Mouse (Mus musculus) adrenal gland, postnatal 25 days (tissue): ENCODE data around the gene Sema6b. TPM values are rescaled to one million over a fixed set of nuclear protein-coding genes. Genes with fewer than 3 reads are reported as not detected.
"Not testable (repeated sequence)": the region's sequence is repeated elsewhere in the genome, so short reads cannot be mapped to it uniquely, and the experiment has no call there.

Experiments
- DNase-seq: peaks from one replicate; pipeline ENCODE4 v3.0.0; 2021; ENCODE audit warnings: mixed read lengths
- total RNA-seq: library from RNA; stranded (reverse); gene quantifications from 2 replicates; pipeline ENCODE4 v1.2.3, GENCODE M21; 2021

Gene Sema6b
- total RNA-seq, 1 experiment from 2014 or later, result 10.4 TPM

DNA sequence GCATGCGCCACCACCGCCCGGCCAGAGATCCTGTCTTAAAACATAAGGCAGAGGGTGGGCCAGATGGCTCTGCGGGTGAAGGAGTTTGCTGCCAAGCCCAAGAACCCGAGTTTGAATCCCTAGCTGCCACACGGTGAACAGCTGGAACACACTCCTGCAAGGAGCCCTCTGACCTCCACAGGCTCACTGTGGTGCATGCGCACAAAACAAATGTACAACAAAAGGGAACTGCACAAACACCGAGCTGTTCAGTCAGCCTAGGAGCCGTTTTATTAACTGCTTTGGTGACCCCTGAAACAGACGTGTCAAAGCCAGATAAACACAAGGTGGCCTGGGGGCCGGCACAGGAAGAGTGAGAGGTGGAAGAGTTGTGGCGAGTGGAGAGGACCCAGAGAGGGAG, 20.7 kb downstream of the Sema6b start:
- no peak for DNase-seq

DNA sequence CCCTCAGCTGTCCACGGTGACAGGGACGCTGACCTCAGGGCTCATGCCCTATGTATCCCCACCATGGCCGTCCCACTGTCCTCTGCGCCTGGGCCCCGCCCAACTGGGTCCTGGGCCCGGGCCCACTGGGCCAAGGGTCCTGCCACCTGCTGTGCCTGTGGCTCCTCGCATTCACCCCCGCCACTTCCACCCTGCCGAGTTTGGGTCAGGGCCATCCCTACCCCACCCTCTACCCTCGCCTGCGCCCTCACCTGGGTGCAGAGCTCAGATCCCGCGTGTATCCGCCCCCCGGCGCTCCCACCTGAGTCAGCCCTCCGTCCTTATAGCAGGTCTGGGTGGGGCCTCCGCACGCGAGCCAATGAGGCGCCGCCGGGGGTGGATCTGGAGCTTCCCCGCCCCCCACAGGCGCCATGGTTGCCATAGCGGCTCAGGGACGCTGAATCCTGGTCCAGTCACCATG, 22.9 kb downstream of the Sema6b start, which contains the start of gene Plin5:
Plin5 (minus strand) TSS at position 346 of the 460 bp plus-strand sequence.
- DNase-seq, result peak; percentile 90

DNA sequence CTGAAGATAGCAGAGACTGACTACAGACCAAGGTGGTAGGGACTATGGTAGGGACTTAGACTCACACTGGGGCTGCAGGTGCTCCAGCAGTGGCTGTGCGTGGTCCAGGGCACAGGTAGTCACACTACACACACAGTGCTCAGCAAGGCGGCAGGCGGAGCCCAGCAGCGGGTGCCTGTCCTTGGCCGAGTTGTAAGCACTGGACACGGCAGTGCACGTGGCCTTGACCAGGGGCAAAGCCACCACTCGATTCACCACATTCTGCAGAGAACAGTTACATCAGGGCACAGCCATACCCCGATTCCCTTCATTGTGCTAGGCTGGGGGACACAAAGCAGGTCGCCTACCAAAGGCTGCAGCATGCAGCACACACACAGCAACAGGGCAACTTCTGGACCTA, 23.9 kb downstream of the Sema6b start:
- DNase-seq, result peak; percentile 71

DNA sequence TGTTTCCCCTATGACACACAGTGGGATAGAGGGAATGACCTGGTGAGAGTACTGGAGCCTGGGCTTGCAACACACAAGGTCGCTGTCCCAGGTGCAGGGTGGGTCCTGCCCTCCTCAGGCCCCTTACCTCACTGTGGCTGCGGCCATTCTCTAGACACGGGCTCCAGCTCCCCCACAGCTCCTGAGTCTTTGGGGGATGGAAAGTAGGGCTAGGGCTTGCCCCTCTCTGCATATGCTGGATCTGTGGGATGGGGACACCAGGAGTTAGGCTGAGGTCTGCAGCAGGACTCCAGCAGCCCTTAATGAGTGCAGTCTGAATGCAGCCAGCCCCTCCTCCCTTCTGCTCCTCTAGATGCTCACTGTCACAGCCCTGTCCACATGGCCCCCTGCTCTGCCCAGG, 27.4 kb downstream of the Sema6b start:
- DNase-seq, result no peak

DNA sequence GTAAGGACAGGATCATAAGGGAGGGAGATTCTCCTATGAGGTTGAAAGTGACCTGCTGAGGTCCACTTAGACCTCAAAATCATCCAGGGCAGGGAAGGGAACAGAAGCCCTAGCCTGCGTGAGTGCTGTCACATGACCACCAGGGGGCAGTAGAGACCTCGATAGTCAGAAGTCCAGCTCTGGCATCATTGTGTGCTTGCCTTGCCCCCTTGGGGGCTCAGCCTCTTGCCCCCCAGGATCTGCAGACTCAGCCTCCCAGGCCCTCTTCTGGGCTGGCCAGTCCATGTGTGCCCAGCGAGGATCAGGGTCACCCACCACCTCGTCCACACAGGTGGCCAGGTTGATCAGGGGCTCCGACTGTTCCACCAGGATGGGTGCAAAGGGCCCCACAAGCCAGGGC, 28.3 kb downstream of the Sema6b start:
- no peak for DNase-seq

DNA sequence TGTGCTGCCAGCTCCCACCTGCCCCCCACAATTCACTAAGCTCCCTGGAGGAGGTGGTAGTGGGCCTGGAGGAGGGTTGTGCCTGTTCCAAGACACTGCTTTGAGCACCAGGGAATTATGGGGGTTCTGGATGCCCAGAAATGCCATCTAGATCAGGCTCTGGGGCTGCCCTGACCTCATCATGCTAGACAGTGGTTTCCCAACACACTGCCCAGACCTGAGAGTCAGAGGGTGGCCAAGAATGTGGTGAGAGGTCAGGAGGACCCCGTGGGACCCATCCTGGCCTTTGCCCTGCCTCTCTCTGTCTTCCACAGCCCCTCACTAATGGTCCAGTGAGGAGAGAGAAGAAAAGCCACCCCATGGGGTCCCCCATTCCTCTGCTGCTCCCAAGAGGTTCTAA, 29.1 kb downstream of the Sema6b start:
- DNase-seq, result no peak

DNA sequence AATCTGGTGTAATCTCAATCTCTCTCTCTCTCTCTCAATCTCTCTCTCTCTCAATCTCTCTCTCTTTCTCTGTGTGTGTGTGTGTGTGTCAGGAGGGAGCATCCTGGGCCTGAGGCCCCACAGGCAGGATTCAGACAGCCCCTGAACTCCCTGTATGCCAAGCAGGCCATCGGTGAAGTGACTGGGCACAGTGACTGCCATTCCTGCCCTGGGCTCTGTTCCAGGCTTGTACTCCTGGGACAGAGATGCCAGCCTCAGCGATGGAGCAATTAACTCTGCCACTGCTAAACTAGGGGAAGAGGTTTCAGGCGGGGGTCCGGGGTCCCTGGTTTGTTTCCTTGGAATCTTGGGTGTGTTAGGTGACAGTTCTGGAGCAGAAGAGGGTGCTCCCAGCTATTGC, 29.6 kb downstream of the Sema6b start:
- peak; percentile 56 for DNase-seq

DNA sequence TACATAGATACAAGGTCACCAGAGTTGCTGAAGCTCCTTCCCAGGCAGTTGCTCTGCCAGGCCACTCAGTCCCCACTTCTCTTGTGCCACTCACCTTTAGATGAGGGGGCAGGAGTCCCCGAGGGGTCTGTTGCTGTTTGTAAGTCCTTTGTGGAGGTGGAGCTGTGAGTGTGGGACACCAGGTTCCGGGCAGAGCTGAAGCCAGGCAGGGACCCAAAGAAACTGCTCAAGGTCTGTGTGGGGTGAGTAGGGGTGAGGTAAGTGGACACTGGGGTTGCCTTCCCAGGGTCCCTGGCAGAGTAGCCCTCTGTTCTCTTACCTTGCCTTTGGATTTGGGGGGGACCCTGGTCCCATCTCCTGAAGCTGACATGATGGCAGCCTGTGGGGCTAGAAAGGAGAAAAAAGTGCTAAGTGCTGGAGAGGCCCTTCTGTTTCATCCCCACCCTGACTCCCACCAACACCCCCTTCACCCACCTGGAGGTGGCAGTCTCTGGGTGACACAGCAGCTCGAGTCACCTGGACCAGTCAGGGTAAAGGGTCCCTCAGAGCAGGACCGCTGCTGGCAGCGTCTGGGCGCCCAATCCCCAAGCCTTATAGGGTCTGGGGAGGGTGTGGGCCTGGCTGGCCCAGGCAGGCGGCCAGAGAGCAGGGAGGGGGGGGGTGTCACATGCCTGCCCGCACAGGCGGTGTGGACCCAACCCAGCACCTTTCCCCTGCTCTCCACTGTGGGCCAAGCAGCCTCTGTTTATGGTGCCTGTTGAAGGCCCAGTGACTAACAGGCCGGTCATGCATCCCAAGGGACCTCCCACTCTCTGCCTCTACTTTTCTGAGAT, 30.7 kb downstream of the Sema6b start, which contains the start of gene Plin4:
Plin4 (minus strand) TSS at position 585 of the 833 bp plus-strand sequence.
- DNase-seq, result peak; percentile 56

DNA sequence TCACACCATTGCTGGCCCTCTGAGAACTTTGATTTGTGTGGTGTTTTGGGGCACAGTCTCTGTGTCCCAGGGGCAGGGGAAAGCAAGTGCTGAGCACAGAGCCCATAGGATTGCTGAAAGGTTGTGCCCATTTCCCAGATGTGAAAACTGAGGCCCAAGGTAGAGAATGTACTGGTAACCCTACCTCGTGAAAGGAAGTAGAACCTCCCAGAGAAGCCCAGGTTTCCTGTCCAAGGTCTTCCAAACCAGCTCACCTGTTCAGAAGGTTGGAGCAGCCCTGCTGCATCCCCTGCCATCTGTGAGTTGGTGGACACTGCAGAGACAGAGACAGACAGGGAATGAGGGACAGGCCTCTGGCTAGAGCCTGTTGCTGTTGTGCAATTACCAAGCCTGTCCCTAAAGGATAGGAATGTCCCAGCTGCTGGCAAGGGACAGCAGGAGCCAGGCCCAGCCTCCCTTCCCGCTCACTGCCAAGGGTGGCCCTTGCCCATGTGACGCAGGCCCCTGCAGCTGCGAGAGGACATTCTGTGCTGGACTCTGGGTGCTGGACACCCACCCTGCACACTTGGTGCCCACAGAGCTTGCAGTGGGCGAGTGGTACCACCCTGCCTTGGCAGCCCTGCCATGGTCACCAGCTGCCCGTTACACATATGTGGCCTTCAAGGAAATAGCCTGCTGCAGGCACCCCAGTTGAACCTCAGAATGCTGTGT, 31.7 kb downstream of the Sema6b start:
- peak; percentile 65 for DNase-seq

DNA sequence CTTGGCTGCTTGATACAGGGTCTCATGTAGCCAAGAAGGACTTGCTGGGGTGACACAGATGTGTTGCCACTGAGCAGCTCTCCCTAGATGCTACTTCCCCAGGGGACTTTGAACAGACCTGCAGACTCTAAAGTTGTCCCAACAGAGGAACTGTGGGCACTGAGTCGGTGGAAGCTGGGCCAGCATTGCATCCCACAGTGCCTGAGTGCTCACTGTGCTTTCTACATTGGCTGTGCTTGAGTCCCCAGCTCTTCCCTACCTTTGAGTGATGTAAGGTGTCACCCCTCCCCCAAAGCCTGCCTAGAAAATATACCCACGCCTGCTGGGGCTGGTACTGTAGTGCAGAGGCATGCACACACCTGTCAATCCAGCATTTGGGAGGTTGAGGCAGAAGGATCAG, 32.4 kb downstream of the Sema6b start:
- DNase-seq, result no peak

DNA sequence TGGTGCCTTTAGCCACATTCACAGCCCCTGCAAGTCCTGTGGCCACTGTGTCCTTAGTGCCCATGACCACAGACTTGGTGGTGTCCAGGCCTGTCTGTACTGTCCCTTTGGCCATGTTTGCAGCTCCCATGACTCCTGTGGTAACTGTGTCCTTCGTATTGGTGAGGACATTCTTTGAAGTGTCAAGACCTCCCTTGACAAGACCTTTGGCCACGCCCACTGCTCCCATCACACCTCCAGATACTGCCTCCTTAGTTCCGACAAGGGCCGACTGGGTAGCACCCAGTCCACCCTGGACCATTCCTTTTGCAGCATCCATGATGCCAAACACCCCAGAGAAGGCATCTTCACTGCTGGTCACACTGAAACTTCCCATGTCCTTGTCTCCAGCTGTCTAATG, 33.2 kb downstream of the Sema6b start:
- no peak for DNase-seq

DNA sequence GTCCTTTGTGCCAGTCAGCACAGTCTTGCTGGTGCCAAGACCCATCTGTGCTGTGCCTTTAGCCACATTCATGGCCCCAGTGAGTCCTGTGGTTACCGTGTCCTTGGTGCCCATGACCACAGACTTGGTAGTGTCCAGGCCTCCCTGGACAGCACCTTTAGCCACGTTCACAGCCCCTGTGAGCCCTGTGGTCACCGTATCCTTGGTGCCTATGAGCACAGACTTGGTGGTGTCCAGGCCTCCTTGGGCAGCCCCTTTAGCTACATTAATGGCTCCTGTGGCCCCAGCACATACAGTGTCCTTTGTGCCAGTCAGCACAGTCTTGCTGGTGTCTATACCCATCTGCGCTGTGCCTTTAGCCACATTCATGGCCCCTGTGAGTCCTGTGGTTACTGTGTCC, 33.7 kb downstream of the Sema6b start:
- not testable (repeated sequence) for DNase-seq

DNA sequence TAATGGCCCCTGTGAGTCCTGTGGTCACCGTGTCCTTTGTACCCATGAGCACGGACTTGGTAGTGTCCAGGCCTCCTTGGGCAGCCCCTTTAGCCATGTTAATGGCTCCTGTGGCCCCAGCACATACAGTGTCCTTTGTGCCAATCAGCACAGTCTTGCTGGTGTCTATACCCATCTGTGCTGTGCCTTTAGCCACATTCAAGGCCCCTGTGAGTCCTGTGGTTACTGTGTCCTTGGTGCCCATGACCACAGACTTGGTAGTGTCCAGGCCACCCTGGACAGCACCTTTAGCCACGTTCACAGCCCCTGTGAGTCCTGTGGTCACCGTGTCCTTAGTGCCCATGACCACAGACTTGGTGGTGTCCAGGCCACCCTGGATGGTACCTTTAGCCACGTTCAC, 35.3 kb downstream of the Sema6b start:
- DNase-seq, result not testable (repeated sequence)

DNA sequence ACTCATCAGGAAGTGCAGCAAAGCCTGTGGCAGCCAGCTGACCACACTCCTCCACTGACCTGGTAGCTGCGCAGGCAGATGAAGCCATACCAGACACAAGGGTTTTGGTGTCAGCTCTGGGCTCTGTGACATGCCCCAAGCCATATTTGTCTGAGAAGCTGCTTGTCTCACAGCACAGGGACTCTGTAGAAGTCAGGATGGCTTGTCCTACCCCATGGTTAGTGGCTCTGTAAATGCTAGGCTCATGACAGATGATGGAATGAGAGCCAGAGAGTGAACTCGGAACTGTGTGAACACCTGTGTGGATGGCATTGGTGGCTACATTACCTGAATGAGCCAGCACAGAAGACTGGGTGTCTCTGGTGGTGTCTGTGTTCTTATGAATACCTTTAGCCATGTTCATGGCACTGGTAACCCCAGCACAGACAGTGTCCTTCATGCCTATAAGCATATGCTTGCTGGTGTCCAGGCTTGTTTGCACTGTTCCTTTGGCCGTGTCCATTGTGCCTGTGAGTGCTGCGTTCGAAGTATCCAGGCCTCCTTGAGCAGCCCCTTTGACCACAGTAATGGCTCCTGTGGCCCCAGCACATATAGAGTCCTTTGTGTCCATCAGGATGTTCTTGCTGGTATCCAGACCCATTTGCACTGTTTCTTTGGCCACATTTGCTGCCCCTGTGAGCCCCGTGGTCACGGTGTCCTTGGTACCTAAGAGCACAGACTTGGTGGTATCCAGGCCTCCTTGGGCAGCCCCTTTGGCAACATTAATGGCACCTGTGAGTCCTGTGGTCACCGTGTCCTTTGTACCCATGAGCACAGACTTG, 36.5 kb downstream of the Sema6b start:
- DNase-seq, result no peak

DNA sequence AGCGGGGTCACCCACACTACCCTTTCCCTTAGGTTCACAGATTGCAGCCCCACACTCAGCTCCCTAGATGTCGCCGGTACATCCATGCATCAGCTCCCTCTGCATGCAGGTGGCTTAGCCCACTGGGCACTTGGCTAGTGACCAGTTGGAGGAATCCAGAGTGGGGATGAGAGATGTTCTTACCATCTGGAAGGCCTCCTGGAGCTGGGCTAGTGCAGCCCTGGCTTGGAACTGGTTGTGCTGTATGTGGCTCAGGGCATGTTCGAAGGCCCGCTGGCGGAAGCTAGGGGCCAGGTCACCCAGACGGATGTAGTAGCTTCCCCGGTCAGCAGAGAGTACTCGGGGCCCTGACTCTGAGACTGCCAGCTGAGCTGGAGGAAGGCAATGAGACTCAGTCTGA, 37.2 kb downstream of the Sema6b start:
- no peak for DNase-seq

DNA sequence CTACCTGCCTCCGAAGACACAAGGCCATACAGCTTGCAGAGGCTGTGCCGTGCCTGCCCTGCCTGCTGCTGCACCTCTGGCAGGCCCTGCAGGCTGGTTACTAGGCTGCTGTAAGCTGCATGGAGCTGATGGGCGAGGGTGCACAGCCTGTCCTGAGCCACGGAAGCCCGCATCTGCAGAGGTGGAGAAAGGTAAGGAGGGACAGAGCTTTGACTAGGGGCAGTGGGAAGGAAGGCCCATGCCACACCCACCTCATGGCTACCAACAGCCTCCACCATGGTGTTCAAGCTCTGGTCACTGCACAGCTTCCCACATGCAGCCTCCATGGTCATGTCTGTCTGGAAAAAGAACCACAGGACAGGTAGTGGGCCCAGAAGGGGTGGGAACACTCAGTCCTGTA, 38.0 kb downstream of the Sema6b start:
- DNase-seq, result no peak

DNA sequence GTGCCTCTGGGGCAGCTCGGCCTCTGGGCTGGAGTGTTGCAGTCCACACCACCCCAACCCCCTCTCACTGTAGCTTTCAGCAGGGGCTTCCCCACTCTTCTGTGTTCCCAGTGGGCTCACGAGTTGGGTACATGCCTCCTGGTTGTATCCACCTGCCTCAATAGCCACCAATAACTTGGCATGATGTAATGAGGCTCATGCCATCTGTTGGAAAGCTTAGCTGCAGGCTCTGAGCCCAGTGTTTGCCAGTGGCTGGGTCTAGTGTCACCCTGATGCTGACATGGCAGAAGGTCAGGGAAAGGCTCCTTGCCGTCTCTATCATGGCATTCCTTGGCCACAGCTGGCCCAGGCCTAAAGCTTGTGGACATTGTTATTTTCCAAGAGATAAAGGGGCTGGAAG, 39.3 kb downstream of the Sema6b start:
- DNase-seq, result no peak

DNA sequence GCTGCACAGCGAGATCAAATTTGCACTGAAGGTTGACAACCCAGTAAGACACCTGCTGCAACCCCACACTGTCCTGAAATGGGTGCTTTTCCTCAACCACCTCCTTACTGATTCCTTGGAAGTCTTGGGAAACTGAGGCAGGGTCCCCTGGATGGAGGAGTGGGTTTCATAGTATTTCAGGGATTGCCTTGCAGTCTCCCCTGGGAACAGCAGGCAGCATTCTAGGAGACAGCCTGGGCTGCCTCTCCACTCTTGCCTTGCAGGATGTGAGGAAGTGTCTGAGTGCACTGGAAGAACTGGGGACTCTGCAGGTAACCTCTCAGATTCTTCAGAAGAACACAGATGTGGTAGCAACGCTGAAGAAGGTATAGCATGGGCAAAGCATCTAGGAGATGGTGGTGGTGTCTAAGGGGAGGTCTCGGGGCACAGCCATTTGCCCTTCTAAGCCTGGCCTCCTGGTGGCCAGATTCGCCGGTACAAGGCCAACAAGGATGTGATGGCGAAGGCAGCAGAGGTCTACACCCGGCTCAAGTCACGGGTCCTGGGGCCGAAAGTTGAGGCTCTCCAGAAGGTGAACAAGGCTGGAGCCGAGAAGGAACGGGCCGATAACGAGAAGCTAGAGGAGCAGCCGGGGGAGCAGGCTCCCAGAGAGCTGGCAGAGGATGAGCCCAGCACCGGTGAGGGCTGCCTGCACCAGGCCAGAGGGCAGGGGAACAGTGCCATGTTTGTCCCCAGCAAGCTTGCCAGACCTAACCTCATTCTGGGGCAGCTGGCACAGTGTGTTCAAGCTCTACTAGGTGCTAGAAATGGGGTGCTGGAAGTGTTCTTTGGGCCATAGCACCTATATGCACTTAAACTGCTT, 41.2 kb downstream of the Sema6b start:
- no peak for DNase-seq

DNA sequence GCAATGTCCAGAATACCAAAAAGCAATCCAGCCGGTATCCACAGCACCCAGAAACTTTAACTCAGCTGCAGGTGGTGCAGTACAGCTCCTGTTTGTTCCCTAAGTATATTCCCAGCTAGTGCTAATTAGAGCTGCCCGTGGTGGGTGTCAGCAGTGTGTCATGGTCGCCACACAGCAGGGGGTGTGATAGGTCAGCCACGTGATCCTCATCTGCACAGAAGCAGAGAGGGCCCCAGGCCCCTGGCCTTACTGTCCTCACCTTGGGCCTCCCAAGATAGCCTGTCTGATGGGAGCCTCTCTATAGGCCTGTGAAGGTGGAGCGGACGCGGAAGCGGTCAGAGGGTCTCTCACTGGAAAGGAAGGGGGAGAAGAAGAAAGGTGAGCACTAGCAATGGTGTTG, 42.0 kb downstream of the Sema6b start:
- no peak for DNase-seq

DNA sequence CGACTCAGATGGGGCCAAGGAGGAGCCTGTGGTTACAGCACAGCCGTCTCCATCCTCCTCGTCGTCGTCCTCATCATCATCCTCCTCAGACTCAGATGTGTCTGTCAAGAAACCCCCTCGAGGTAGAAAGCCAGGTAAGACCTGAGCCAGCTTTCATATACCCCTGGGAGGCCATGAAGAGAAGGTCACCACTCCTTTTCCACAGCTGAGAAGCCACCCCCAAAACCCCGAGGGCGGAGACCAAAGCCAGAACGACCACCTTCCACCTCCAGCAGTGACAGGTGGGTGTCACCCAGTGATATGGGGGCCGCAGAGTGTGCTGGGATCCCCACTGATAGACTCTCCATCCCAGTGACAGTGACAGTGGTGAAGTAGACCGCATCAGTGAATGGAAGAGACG, 43.3 kb downstream of the Sema6b start:
- no peak for DNase-seq

DNA sequence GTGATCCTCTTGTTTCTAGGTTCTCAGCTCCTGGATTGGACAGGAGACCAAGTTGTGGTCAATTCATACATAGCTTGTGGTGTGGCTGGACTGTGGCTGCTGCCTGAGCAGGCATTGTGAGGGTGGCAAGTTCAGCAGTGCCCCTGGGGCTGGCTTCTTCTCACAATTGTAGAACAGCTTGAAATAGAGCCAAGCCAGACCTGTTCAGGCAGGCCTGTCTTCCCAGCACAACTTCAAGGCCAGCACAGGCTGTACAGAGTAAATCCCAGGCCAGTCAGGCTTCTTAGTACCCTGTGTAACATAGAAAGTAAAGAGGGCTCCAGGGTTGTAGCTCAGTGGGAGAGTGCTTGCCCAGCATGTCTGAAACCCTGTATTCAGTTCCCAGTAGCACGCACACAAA, 47.3 kb downstream of the Sema6b start:
- DNase-seq, result no peak

DNA sequence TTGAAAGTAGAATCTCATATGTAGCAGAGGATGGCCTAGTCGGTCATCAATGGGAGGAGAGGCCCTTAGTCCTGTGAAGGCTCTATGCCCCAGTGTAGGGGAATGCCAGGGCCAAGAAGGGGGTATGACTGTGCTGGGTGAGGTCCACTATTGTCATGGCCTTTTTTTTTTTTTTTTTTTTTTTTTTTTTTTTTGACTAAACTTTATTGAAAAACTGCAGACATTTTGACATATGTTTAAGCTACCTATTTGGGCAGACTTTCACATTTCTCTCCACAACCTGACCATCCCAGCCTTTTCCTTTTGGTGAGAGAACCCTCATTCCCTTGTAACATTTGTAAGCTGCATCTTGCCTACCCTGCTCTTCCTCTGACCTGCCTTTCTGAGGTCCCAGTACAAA, 47.8 kb downstream of the Sema6b start:
- DNase-seq, result no peak
